Mouse (Mus musculus) hindlimb bud, embryonic 11.5 days (tissue): Measurements from ENCODE around the gene Lrrc66.
"Not testable (repeated sequence)": the region's sequence is repeated elsewhere in the genome, so short reads cannot be mapped to it uniquely, and the experiment has no call there.

ENCODE experiments used
- DNase-seq: peaks from one replicate; pipeline ENCODE4 v3.0.0-alpha.2; 2012; ENCODE audit warnings: low read depth, low spot score; ENCODE audit errors: extremely low spot score

The Lrrc66 gene

DNA sequence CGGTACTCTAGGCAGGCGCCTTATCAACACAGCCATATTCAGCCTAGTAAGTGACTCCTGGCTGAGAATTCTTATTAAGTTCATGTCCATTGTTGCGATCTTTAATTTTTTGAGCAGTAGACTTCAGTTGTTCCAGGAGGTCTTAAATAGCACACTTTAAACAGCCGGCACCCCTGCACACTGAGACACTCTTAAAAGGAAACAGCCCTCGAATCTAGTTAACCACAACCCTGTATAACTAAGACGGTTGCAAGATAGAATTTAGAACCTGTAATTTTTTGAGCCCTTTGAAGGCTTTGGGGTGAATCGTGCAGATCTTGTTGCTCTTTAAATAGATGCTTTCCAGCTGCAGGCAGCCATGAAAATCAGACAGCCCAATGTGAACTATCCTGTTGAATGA, 17.1 kb downstream of the Lrrc66 start:
- DNase-seq, result no peak

DNA sequence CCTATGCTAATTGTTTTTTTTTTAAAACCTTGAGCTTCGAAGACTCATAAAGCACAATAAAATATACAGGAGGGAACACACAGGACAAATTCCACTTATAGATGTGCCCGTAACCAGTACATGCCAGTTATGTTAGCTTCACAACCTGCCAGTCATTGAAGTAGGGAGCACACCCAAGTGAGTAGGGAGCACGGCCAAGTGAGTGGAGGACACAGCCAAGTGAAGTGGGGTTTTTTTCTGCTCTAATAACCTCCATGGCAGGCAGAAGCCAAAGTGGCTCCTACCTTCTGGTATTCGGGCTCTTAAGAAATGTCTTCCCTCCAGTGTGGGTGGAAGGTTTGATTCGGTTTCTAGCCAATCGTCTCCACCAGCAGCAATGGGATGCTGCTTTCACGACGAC, 19.0 kb downstream of the Lrrc66 start:
- no peak for DNase-seq

DNA sequence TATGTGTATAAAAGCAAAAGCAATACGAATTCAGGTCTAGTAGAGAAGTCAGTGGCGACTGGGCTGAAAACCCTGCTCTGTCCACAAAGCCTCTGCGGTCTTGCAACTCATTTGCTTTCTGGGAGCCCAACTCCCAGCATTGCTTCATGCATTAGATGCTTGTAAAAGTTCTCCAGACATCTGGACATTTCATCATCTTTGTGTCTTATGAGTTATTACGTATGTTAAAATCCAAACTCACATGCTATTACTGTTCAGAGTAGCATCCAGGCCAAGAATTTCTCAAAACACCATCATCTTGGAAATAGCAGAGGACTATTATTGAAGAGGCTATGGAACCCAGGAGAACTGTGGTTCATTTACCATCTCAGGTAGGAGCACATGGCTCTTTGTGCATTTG, 21.3 kb downstream of the Lrrc66 start:
- no peak for DNase-seq

DNA sequence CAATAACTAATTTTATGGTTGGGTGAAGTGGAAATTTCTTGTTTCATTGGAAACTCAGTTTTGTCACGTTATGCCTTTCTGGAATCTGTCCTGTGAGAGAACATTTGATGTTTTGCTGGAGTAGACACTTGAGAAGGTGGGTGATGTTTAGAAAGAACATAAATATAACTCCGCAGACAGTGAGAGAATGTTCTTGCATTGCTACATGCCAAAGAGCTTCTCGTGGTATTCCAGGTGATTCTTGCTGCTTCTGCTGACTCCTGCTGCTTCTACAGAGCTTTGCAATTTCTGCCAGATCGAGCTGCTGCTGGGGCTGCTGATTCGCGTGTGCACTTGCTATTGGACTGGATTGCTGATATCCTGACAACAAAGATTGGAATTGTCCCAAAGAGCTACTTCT, 27.4 kb downstream of the Lrrc66 start:
- no peak for DNase-seq

DNA sequence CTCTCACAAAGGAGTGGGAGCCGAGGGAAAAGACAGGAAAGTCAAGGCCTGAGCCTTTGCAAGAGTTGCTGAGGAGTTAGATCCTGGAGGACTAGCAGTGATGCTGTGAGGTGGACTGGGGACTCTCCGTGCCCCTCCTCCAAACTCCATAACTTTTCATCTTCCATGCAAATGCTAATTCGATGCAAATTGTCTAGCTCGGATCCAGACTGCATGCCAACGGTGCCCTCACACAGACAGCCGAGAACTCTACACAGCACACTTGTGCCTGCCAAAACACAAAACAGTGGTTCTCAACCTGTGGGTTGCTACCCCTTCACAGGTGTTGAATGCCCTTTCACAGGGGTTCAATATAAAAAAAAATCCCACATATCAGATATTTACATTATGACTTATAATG, 27.8 kb downstream of the Lrrc66 start:
- no peak for DNase-seq

DNA sequence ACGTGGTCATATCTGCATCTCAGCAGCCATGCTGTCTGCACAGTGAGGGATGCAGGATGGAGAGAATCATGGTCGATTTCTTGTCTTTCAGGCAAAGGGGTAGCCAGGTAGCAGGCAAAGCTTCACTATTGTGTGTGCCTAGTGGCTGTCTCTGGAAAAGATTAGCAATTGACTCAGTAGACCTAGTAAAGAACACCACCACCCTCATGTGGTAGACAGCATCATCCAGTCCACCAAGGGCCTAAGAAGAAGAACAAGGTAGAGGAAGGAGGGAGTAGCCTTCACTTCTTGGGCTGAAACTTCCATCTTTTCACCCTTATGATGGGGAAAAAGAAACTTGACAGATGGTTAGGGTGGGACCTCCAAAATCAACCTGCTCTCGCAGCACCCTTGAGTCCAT, 29.5 kb downstream of the Lrrc66 start:
- no peak for DNase-seq

GRCm38 (mm10) chr5:73601361-73601763, 31.0 kb downstream of the Lrrc66 start:
- DNase-seq, result no peak

- no peak for DNase-seq
Observed at GRCm38 (mm10) chr5:73599991-73600390, 32.3 kb downstream of the Lrrc66 start.

GRCm38 (mm10) chr5:73598943-73599695, 33.2 kb downstream of the Lrrc66 start:
- no peak for DNase-seq

GRCm38 (mm10) chr5:73587119-73587518, 45.2 kb downstream of the Lrrc66 start:
- DNase-seq, result no peak

GRCm38 (mm10) chr5:73586597-73586996, 45.7 kb downstream of the Lrrc66 start:
- no peak for DNase-seq

GRCm38 (mm10) chr5:73585212-73586115, 46.9 kb downstream of the Lrrc66 start:
- no peak for DNase-seq

DNA sequence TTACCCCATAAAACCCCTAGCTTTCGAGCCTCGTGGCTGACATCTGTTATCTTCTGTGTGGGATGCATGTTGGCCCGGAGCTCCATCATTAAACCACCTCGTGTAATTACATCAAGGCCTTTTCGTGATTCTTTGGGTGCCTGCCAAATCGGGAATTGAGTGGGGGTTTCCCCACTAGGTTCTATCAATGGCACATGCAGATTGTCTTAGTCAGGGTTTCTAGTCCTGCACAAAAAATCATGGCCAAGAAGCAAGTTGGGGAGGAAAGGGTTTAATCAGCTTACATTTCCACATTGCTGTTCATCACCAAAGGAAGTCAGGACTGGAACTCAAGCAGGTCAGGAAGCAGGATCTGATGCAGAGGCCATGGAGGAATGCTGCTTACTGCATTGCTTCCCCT, 48.3 kb downstream of the Lrrc66 start:
- not testable (repeated sequence) for DNase-seq

DNA sequence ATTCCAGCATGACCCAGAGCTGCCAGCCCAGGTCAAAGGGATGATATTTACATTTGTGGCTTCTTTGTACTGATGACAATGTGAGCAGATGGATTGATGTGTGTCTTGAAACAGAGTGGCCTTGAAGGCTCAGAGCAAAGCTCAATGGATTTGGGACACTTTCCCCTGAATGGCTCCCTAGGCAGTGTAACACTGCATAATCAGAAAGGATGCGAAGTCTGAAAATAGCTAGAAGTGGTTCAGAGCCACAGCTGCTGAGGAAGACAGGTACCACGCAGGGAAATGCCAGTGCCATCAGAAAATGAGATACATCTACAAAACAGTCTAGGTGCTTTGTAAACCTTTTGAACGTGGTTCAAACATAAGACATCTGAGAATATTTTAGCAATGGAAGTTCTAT, 54.2 kb downstream of the Lrrc66 start:
- no peak for DNase-seq

DNA sequence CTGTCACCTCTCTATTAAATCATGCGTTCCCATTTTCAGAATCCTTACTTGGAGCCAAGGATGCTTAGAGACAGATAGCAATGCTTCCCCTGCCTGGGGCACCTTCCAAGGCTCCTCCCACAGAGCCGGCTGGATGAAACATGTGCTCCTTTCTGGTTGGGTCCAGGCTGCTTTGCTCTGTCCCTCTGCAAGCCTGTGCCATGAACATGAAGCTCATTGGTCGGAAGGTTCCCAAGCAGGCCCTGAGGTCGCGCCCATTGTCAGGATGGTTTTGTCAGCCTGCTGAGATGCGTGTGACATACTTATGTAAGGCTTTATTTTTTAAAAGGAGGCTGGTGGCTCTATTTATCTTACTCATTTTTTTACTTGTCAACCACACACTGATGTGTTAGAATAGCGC, 55.6 kb downstream of the Lrrc66 start:
- DNase-seq, result no peak

- no peak for DNase-seq
Observed at GRCm38 (mm10) chr5:73574616-73575015, 57.7 kb downstream of the Lrrc66 start.

GRCm38 (mm10) chr5:73573789-73574188, 58.5 kb downstream of the Lrrc66 start:
- DNase-seq, result no peak

DNA sequence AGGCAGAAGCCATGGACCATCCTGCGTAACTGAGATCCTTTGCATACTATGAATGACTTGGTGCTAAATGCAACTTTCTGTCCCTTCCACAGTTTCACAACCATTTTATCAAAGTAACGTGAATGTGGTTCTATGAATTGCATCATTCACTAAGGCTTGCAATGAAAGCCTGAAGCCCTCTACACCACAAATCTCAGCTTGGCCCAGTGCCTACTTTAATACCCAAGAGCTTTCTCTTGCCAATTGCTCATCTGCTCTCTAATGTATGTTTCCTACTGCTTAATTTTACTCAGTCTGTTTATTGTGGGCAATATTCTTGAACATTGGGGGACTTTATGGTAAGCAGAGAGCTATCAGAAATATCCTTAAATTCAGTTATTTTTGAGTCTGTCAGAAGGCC, 59.5 kb downstream of the Lrrc66 start:
- no peak for DNase-seq

GRCm38 (mm10) chr5:73571395-73572156, 60.8 kb downstream of the Lrrc66 start:
- no peak for DNase-seq

GRCm38 (mm10) chr5:73569181-73569580, 63.1 kb downstream of the Lrrc66 start:
- no peak for DNase-seq

- DNase-seq, result no peak
Observed at GRCm38 (mm10) chr5:73566892-73567291, 65.4 kb downstream of the Lrrc66 start.
